Mouse (Mus musculus): ENCODE results near the gene Acyp2. TPM values are rescaled to one million over a fixed set of nuclear protein-coding genes. Genes with fewer than 3 reads are reported as not detected.

Acyp2 gene
- total RNA-seq, 2 experiments from 2014 or later: 22.7 to 28.2 TPM

Other genes starting within 250 kb of the Acyp2 start
- gene 4930505A04Rik, start 177.8 kb downstream of the Acyp2 start, total RNA-seq (2021): under 1 TPM; 0.44 to 0.84 TPM
- gene Psme4, start 122.1 kb upstream of the Acyp2 start, total RNA-seq (2021): 10 to 100 TPM; 41.7 to 50.0 TPM
- 10 to 100 TPM; 10.1 to 11.2 TPM for gene Gpr75, start 235.8 kb upstream of the Acyp2 start, total RNA-seq (2021)
- 10 to 100 TPM; 16.6 to 18.1 TPM for gene Asb3, start 235.8 kb upstream of the Acyp2 start, total RNA-seq (2021)